Mouse (Mus musculus): ENCODE measurements around the gene Nanos3.

Nanos3 gene

DNA sequence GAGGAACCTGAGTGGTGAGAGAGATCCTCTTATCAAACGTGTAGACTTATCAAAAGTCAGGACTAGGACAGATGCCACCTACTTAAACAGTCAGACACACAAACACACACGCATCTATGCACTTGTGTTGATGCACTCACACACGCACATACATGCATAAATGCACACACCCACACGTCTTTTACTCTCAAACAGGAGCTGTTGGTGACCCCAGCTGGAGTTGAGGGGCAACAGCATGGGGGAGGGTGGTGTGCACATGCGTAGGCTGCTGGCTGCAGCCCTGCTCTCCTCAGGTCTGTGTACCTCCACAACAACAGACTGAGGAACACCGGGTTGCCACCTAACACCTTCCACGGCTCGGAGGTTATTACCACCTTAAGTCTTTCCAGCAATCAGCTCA, 56.7 kb downstream of the Nanos3 start:
- DNase-seq (ENCODE audit: low spot score in 2 of 2): no peak

DNA sequence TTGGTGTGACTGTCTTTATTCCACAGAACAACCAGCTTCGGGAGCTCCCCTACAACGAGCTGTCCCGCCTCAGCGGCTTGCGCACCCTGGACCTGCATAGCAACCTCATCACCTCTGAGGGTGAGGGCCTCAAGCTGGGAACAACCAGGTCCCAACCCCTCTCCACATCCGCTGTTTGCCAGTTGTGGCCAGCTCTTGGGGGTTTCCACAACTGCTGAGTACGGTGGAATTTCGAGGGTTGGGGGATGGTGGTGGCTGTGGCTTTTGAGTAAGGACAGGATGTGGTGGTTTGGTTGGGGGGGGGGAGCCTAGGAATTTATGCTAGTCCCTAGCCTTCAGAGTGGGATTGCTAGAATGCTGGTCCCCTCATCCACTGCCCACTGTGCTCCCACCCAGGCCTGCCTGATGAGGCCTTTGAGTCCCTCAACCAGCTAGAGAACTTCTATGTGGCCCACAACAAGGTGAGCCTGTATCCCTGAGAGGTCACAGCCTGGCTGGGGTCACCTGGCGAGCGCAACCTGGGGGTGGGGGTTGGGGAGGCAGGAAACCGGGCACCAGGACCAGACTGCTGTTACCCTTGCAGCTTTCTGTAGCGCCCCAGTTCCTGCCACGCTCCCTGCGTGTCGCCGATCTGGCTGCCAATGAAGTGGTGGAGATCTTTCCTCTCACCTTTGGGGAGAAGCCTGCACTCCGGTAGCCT, 57.7 kb downstream of the Nanos3 start:
- DNase-seq (ENCODE audit: low spot score in 2 of 2): peak in 1 of 2 experiments; percentile 31

DNA sequence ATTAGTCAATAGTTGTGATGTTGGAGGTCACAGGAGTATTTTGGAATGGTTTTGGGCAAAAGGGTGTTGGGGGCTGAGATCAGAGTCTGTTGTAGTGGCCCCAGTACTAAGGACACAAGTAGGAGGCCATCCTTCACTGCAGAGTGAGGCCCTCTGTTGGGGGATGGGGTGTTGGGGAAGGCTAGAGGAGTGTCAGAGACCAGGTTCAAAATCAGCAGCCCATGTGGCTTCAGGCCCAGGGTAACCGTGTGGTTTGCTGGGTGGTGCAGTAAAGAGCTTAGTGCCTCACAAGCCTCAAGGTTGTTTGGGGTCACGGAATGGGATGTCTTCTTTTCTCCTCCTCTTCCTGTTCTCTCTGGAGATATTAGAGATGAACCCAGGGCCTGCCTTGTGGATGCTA, 58.3 kb downstream of the Nanos3 start:
- no peak for DNase-seq (ENCODE audit: low spot score in 2 of 2)

DNA sequence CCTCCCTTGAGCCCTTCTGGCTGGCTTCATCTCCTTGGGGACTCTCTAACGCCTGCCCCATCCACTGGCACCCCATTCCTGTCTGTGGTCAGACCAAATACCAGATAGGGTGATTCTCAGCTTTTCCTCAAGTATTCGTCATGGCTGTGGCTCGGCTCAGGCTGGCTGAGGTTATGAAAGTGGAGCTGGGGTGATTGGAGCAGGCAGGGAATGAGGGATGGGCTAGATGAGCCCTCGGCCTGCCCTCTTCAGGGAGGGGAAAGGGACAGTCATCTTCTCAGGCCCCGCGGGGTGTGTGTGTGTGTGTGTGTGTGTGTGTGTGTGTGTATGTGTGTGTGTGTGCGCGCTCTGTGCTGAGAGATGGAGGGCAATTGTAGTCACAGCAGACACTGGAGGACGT, 59.4 kb downstream of the Nanos3 start, which contains the start of gene Podnl1:
Gene Podnl1, plus strand, starts transcription at position 334 of the 400 bp plus-strand sequence.
- DNase-seq (ENCODE audit: low spot score in 2 of 2): no peak

Measured in spleen, postnatal 10 days (tissue).